Mouse (Mus musculus) heart, adult 2 months (tissue): Measurements from ENCODE around the gene Pcdh19. TPM values are rescaled to one million over a fixed set of nuclear protein-coding genes. Genes with fewer than 3 reads are reported as not detected.

Experiments
- DNase-seq, 2 experiments: peaks; one replicate each; pipeline ENCODE4 v3.0.0; 2021
- H3K27ac ChIP-seq: fragments of 200-600 bp; 2 replicates; pipeline ENCODE4 v1.8.1; 2022
- H3K27me3 ChIP-seq: fragments of 200-500 bp; 2 replicates; pipeline ENCODE4 v1.6.1; 2012; ENCODE audit warnings: mild to moderate bottlenecking, low read length, inconsistent platforms, mixed read lengths; ENCODE audit not compliant: control insufficient read depth, insufficient read depth
- H3K36me3 ChIP-seq: fragments of 200-500 bp; 2 replicates; pipeline ENCODE4 v1.6.1; 2012; ENCODE audit warnings: low read length, inconsistent platforms; ENCODE audit not compliant: control insufficient read depth, insufficient read depth
- H3K4me1 ChIP-seq: fragments of 200-500 bp; 2 replicates; pipeline ENCODE4 v1.6.1; 2011; ENCODE audit warnings: low read length; ENCODE audit not compliant: control insufficient read depth, insufficient read depth
- H3K4me3 ChIP-seq: fragments of 200-600 bp; 2 replicates; pipeline ENCODE4 v1.8.1; 2022
- H3K79me2 ChIP-seq: fragments of 200-500 bp; replicated peaks from 2 replicates; pipeline ENCODE4 v1.6.1; 2012; ENCODE audit warnings: mild to moderate bottlenecking, inconsistent platforms, low read length, moderate library complexity, mixed read lengths; ENCODE audit not compliant: control insufficient read depth, insufficient read depth
- H3K9ac ChIP-seq: fragments of 200-500 bp; 2 replicates; pipeline ENCODE4 v1.6.1; 2012; ENCODE audit warnings: low read depth, mild to moderate bottlenecking, control low read depth, inconsistent platforms, low read length, mixed read lengths
- CTCF ChIP-seq: fragments of 200-600 bp; IDR thresholded peaks from 2 replicates; pipeline ENCODE4 v1.8.1; 2022; ENCODE audit warnings: antibody characterized with exemption, mild to moderate bottlenecking, moderate library complexity
- EP300 ChIP-seq: fragments of 200-500 bp; IDR thresholded peaks from 2 replicates; pipeline ENCODE4 v1.6.1; 2011; ENCODE audit warnings: low read depth, low read length, control low read depth; ENCODE audit not compliant: insufficient read depth
- POLR2A ChIP-seq: fragments of 200-500 bp; IDR thresholded peaks from 2 replicates; pipeline ENCODE4 v1.6.1; 2011; ENCODE audit warnings: mild to moderate bottlenecking, low read depth, low read length, control low read depth; ENCODE audit not compliant: insufficient read depth
- WGBS: fragments of 180-500 bp; shearing (Covaris S2); methylation state at CpG from one replicate; pipeline ENCODE4 v1.1.7; 2018; 5-methylcytosine and 5-hydroxymethylcytosine counted together
- intact Hi-C: fragments of 180-260 bp; cut with DNase I; formaldehyde crosslinking; loops from one replicate; pipeline ENCODE4 v1.15.1; 2025
- polyA plus RNA-seq: library from polyadenylated mRNA; depleted of rRNA; stranded (reverse); fragments of >200 nt; gene quantifications from 2 replicates; pipeline ENCODE4 v1.2.3, GENCODE M21; 2012; rRNA removed
- total RNA-seq, 2 experiments: library from RNA; stranded (reverse); gene quantifications; 2 replicates each; pipeline ENCODE4 v1.2.3; 2021

Pcdh19 gene
- total and polyA plus RNA-seq, 3 experiments: 1.9 to 8.5 (median 7.9) TPM

DNA sequence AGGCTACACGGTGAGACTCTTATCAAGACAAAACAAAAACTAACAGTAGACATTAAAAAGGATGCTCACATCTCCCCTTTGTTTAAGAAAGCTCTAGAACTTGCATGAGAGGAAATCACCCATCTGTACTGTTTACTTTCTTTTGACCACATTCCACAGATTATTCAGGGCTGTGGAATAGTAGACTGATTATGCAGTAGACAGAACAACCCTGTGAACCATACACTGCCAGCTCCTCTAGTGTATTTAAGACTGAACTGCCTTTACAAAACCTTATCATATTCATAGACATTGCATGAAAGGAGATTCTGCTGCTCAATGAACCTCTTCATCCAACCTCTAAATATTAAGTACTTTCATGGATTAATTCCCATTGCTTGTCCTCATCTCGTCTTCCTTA is 87.6 kb downstream of the Pcdh19 start:
- Histone ChIP-seq H3K9ac (no peak overlapping the region), H3K36me3 (no peaks in the 10 kb centered on the region), H3K27ac (no peak overlapping the region), H3K4me1 (no peaks in the 10 kb centered on the region; the same call in 1 of the 2 replicates), H3K79me2 (no peaks in the 10 kb centered on the region), H3K27me3 (no peaks in the 10 kb centered on the region), H3K4me3 (no peak overlapping the region)
- no peak for TF ChIP-seq CTCF
- TF ChIP-seq EP300: no peak
- TF ChIP-seq POLR2A: no peak
- 38% methylated on average over 2 of the region's 2 CpGs for WGBS
- no peak for DNase-seq
- intact Hi-C loops: no loop called here

DNA sequence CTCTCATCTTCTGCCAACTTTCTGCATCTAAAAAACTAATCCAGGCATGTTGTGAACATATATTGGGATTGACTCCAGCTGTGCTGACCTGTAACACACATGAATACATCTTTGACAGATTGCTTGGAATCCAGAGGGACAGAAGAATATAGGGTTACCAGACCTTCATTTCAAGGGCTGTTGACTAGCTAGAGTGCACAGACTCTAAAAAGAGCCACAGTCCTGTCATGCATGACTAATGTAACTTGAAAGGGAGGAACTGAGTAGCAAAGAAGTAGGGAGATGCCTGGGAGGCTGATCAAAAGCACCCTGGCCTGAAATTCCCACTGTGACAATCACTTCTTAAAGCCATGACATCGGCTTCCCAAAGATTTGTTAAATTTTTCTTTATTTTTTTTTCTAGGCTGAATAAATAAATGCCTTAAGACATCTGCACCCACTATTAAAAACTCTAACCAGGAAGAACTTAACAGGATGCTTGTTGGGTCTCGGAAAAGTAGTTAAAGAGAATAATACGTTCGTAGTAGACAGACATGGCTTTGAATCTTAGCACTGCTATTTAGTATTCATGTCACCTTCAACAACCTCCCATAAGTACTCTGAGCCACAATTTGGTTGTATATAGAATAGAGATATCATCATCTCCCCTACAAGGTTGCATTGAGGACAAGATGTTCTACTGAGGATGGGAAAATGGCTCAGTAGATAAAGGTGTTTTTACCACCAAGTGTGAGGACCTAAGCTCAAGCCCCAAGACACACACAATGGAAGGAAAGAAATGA is 113.0 kb downstream of the Pcdh19 start:
- WGBS: 67% methylated on average over 4 of the region's 4 CpGs
- H3K79me2 ChIP-seq: no peaks in the 10 kb centered on the region
- H3K36me3 ChIP-seq: no peaks in the 10 kb centered on the region
- TF ChIP-seq EP300 (no peak), CTCF (no peak), POLR2A (no peak)
- H3K4me3 ChIP-seq: no peak overlapping the region
- no peak overlapping the region for H3K27ac ChIP-seq
- no peaks in the 10 kb centered on the region for H3K27me3 ChIP-seq
- intact Hi-C loops: no loop called here
- no peak overlapping the region for H3K9ac ChIP-seq
- H3K4me1 ChIP-seq: no peaks in the 10 kb centered on the region
- no peak for DNase-seq

DNA sequence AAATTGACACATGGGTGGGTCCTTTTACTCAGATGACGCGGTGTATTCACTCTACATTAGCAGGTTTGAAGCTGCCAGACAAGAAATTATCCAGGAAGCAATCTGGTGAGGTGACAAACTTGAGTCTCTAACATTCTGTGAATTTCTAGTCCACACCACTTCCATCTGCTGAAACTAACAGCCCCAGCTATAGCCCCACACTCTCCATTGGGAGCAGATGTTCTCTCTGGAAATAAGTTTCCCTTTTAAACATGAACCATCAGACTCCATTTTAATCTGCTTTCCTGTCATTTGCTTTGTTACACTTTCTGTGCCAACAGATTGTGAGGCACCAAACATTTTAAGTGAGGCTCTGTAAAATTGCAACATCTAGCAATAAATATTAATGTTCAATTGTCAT is 123.4 kb downstream of the Pcdh19 start:
- TF ChIP-seq POLR2A: no peak
- TF ChIP-seq CTCF: no peak
- TF ChIP-seq EP300: no peak
- Histone ChIP-seq H3K27ac (no peak overlapping the region), H3K4me1 (no peaks in the 10 kb centered on the region), H3K9ac (no peak overlapping the region), H3K36me3 (no peaks in the 10 kb centered on the region), H3K4me3 (no peak overlapping the region), H3K27me3 (no peaks in the 10 kb centered on the region), H3K79me2 (no peaks in the 10 kb centered on the region)
- intact Hi-C loops: no loop called here
- WGBS: 75% methylated on average over 2 of the region's 2 CpGs
- DNase-seq: no peak

Other genes starting within 250 kb of the Pcdh19 start
- not detected for gene Tnmd, start 162.0 kb upstream of the Pcdh19 start, total RNA-seq
- 0.10 and 0.20 TPM in 2 replicates for gene Tnmd, start 162.0 kb upstream of the Pcdh19 start, polyA plus RNA-seq
- gene Tspan6, start 209.4 kb upstream of the Pcdh19 start, total RNA-seq: 1 to 10 TPM; 7.1 to 7.9 TPM
- 4.7 and 12.0 TPM in 2 replicates for gene Tspan6, start 209.4 kb upstream of the Pcdh19 start, polyA plus RNA-seq
- gene Srpx2, start 219.4 kb upstream of the Pcdh19 start, total RNA-seq: 1 to 10 TPM; 3.7 TPM
- gene Srpx2, start 219.4 kb upstream of the Pcdh19 start, polyA plus RNA-seq: 6.3 and 8.2 TPM in 2 replicates